Mouse (Mus musculus) megakaryocyte, embryonic 14.5 days (primary cell): Measurements from ENCODE around the gene Stx4a.

ENCODE experiments used
- FLI1 ChIP-seq: IDR thresholded peaks from 2 replicates; pipeline ENCODE4 v1.6.1; 2012; ENCODE audit warnings: low read length, inconsistent platforms, mixed read lengths
- GATA1 ChIP-seq: IDR thresholded peaks from 3 replicates; pipeline ENCODE4 v1.6.1; 2012; ENCODE audit warnings: mixed read lengths, low read length, inconsistent platforms, borderline replicate concordance

GRCm38 (mm10) chr7:127813821-127814220 is 10.3 kb upstream of the Stx4a start:
- TF ChIP-seq GATA1 (no peak), FLI1 (no peak)
